Mouse (Mus musculus): ENCODE results near the gene Pi4k2a. TPM values are rescaled to one million over a fixed set of nuclear protein-coding genes. Genes with fewer than 3 reads are reported as not detected.

The Pi4k2a gene
- polyA plus RNA-seq, 1 experiment from 2014 or later, result 33.5 TPM

- Histone ChIP-seq H3K4me1 (replicated peaks) (peaks cover 17% of the 10 kb centered on the region), H3K9me3 (no peaks in the 10 kb centered on the region), H3K9ac (no peak overlapping the region), H3K27ac (replicated peaks) (no peak overlapping the region), H3K4me3 (no peak overlapping the region), H3K36me3 (no peaks in the 10 kb centered on the region), H3K27me3 (peaks cover 13% of the 10 kb centered on the region), H3K4me2 (no peak overlapping the region)
- 3% methylated on average over 6 of the region's 6 CpGs for WGBS
- no peak for ATAC-seq (ENCODE audit: low FRiP score, low read depth)
Observed at GRCm38 (mm10) chr19:42151990-42152389, 61.7 kb downstream of the Pi4k2a start.

GRCm38 (mm10) chr19:42157493-42158237 is 67.4 kb downstream of the Pi4k2a start:
- H3K27me3 ChIP-seq, result no peaks in the 10 kb centered on the region
- no peak overlapping the region for H3K27ac ChIP-seq (replicated peaks)
- no peaks in the 10 kb centered on the region for H3K4me1 ChIP-seq (replicated peaks)
- H3K4me2 ChIP-seq, result no peak overlapping the region
- 76% methylated on average over 12 of the region's 12 CpGs for WGBS
- no peaks in the 10 kb centered on the region for H3K36me3 ChIP-seq
- H3K9ac ChIP-seq, result no peak overlapping the region
- H3K9me3 ChIP-seq, result no peaks in the 10 kb centered on the region
- ATAC-seq (ENCODE audit: low FRiP score, low read depth), result no peak
- no peak overlapping the region for H3K4me3 ChIP-seq

- Histone ChIP-seq H3K36me3 (no peaks in the 10 kb centered on the region), H3K9me3 (no peaks in the 10 kb centered on the region), H3K4me3 (no peak overlapping the region), H3K4me1 (replicated peaks) (no peaks in the 10 kb centered on the region), H3K27ac (replicated peaks) (no peak overlapping the region), H3K9ac (no peak overlapping the region), H3K27me3 (no peaks in the 10 kb centered on the region), H3K4me2 (no peak overlapping the region)
- no peak for ATAC-seq (ENCODE audit: low FRiP score, low read depth)
- 59% methylated on average over 13 of the region's 13 CpGs for WGBS
Observed at GRCm38 (mm10) chr19:42158246-42159017, 68.2 kb downstream of the Pi4k2a start.

- Histone ChIP-seq H3K9me3 (no peaks in the 10 kb centered on the region), H3K4me3 (no peak within 1 kb of the TSS), H3K4me1 (replicated peaks) (peaks cover 10% of the 10 kb centered on the region), H3K4me2 (no peak within 1 kb of the TSS), H3K36me3 (no peaks in the 10 kb centered on the region), H3K9ac (no peak within 1 kb of the TSS), H3K27ac (replicated peaks) (no peak within 1 kb of the TSS), H3K27me3 (peaks cover 12% of the 10 kb centered on the region)
- 69% methylated on average over 5 of the region's 5 CpGs for WGBS
- no peak for ATAC-seq (ENCODE audit: low FRiP score, low read depth)
Observed at GRCm38 (mm10) chr19:42163764-42164163, 73.5 kb downstream of the Pi4k2a start, which contains the start of gene Zfyve27. TSS of gene Zfyve27 (plus strand) at chr19:42163951.

GRCm38 (mm10) chr19:42164188-42164587 is 73.9 kb downstream of the Pi4k2a start:
- H3K36me3 ChIP-seq, result no peaks in the 10 kb centered on the region
- H3K4me1 ChIP-seq (replicated peaks), result peaks cover 13% of the 10 kb centered on the region
- no peak overlapping the region for H3K9ac ChIP-seq
- no peak overlapping the region for H3K4me3 ChIP-seq
- 27% methylated on average over 7 of the region's 7 CpGs for WGBS
- H3K9me3 ChIP-seq, result no peaks in the 10 kb centered on the region
- H3K27me3 ChIP-seq, result peaks cover 15% of the 10 kb centered on the region
- H3K27ac ChIP-seq (replicated peaks), result no peak overlapping the region
- no peak for ATAC-seq (ENCODE audit: low FRiP score, low read depth)
- no peak overlapping the region for H3K4me2 ChIP-seq

GRCm38 (mm10) chr19:42166130-42166529 is 75.9 kb downstream of the Pi4k2a start:
- Histone ChIP-seq H3K4me3 (no peak overlapping the region), H3K36me3 (no peaks in the 10 kb centered on the region), H3K4me1 (replicated peaks) (peaks cover 22% of the 10 kb centered on the region), H3K27ac (replicated peaks) (no peak overlapping the region), H3K4me2 (peak overlapping the region; percentile 41), H3K27me3 (peaks cover 17% of the 10 kb centered on the region), H3K9ac (peak overlapping the region; percentile 14; the same call in 1 of the 2 replicates), H3K9me3 (no peaks in the 10 kb centered on the region)
- no peak for ATAC-seq (ENCODE audit: low FRiP score, low read depth)
- WGBS, result 4% methylated on average over 12 of the region's 12 CpGs

GRCm38 (mm10) chr19:42166766-42167165 is 76.5 kb downstream of the Pi4k2a start:
- ATAC-seq (ENCODE audit: low FRiP score, low read depth), result no peak
- Histone ChIP-seq H3K4me2 (no peak overlapping the region), H3K9me3 (no peaks in the 10 kb centered on the region), H3K27ac (replicated peaks) (no peak overlapping the region), H3K27me3 (peaks cover 17% of the 10 kb centered on the region), H3K4me3 (no peak overlapping the region), H3K4me1 (replicated peaks) (peaks cover 28% of the 10 kb centered on the region), H3K9ac (no peak overlapping the region), H3K36me3 (no peaks in the 10 kb centered on the region)
- 53% methylated on average over 3 of the region's 3 CpGs for WGBS

GRCm38 (mm10) chr19:42167489-42167888 is 77.2 kb downstream of the Pi4k2a start:
- 70% methylated on average over 9 of the region's 9 CpGs for WGBS
- H3K27me3 ChIP-seq, result peaks cover 17% of the 10 kb centered on the region
- ATAC-seq (ENCODE audit: low FRiP score, low read depth), result no peak

GRCm38 (mm10) chr19:42169322-42169975 is 79.2 kb downstream of the Pi4k2a start:
- no peak overlapping the region; the same call in 1 of the 2 replicates for H3K4me3 ChIP-seq
- no peaks in the 10 kb centered on the region for H3K36me3 ChIP-seq
- peak overlapping the region; percentile 73 for H3K27ac ChIP-seq (replicated peaks)
- no peak; the same call in 1 of the 2 replicates for ATAC-seq (ENCODE audit: low FRiP score, low read depth)
- H3K9ac ChIP-seq, result no peak overlapping the region
- peaks cover 36% of the 10 kb centered on the region for H3K4me1 ChIP-seq (replicated peaks)
- WGBS, result 61% methylated on average over 10 of the region's 10 CpGs
- no peaks in the 10 kb centered on the region for H3K9me3 ChIP-seq
- peaks cover 17% of the 10 kb centered on the region for H3K27me3 ChIP-seq
- H3K4me2 ChIP-seq, result peak overlapping the region; percentile 80

More at GRCm38 (mm10) chr19:42167489-42167888, 77.2 kb downstream of the Pi4k2a start:
- Histone ChIP-seq H3K9ac (no peak overlapping the region), H3K27ac (replicated peaks) (no peak overlapping the region), H3K36me3 (no peaks in the 10 kb centered on the region), H3K4me1 (replicated peaks) (peaks cover 35% of the 10 kb centered on the region), H3K9me3 (no peaks in the 10 kb centered on the region), H3K4me2 (no peak overlapping the region), H3K4me3 (no peak overlapping the region)

GRCm38 (mm10) chr19:42170025-42170969 is 80.0 kb downstream of the Pi4k2a start:
- 1% methylated on average over 56 of the region's 56 CpGs for WGBS
- peak; percentile 94 for ATAC-seq (ENCODE audit: low FRiP score, low read depth)

More at GRCm38 (mm10) chr19:42170025-42170969, 80.0 kb downstream of the Pi4k2a start:
- Histone ChIP-seq H3K9ac (peak overlapping the region; percentile 85), H3K4me3 (peak overlapping the region; percentile 83), H3K9me3 (no peaks in the 10 kb centered on the region), H3K4me1 (replicated peaks) (peaks cover 36% of the 10 kb centered on the region), H3K4me2 (peak overlapping the region; percentile 80), H3K27ac (replicated peaks) (peak overlapping the region; percentile 73), H3K27me3 (peaks cover 17% of the 10 kb centered on the region), H3K36me3 (no peaks in the 10 kb centered on the region)
